Mouse (Mus musculus) cortical plate, adult 2 months (tissue): ENCODE data around the gene Tmem234.

Source experiments
- CTCF ChIP-seq: fragments of 200-500 bp; IDR thresholded peaks from 2 replicates; pipeline ENCODE4 v1.5.1; 2011; ENCODE audit warnings: mild to moderate bottlenecking, control low read depth, low read length; ENCODE audit not compliant: insufficient read depth; ENCODE audit errors: extremely low read depth
- POLR2A ChIP-seq: fragments of 200-500 bp; IDR thresholded peaks from 2 replicates; pipeline ENCODE4 v1.6.1; 2011; ENCODE audit warnings: mild to moderate bottlenecking, low read length, control low read depth; ENCODE audit not compliant: insufficient read depth; ENCODE audit errors: extremely low read depth

GRCm38 (mm10) chr4:129622120-129622802, 21.8 kb downstream of the Tmem234 start:
- TF ChIP-seq CTCF (no peak), POLR2A (no peak)
